Mouse (Mus musculus): ENCODE measurements around the gene Nucb1. TPM values are rescaled to one million over a fixed set of nuclear protein-coding genes. Genes with fewer than 3 reads are reported as not detected.

Gene Nucb1
- polyA plus RNA-seq (2015; fragmentation: Nextera tagmentation; extraction: Ambion mirVana) = 116 and 121 TPM in 2 replicates

GRCm38 (mm10) chr7:45509912-45510787, at the start of gene Nucb1:
Nucb1 (minus strand) TSS chr7:45510406.
- no peaks in the 10 kb centered on the region for H3K27me3 ChIP-seq
- ATAC-seq (ENCODE audit: low read depth) = peak; percentile 87
- peaks cover 19% of the 10 kb centered on the region for H3K4me1 ChIP-seq (replicated peaks)
- H3K4me3 ChIP-seq = peak within 1 kb of the TSS; percentile 78
- H3K4me2 ChIP-seq = peak within 1 kb of the TSS; percentile 93
- peaks cover 24% of the 10 kb centered on the region for H3K36me3 ChIP-seq
- H3K27ac ChIP-seq (replicated peaks) = peak within 1 kb of the TSS; percentile 82
- H3K9me3 ChIP-seq = no peaks in the 10 kb centered on the region
- under 1% methylated on average over 44 of the region's 44 CpGs for WGBS
- H3K9ac ChIP-seq = peak within 1 kb of the TSS; percentile 92

- Histone ChIP-seq H3K27ac (replicated peaks) (no peak overlapping the region), H3K4me3 (no peak overlapping the region)
Measured at GRCm38 (mm10) chr7:45558907-45559306, 48.7 kb upstream of the Nucb1 start.

GRCm38 (mm10) chr7:45555787-45556186, 45.6 kb upstream of the Nucb1 start:
- ATAC-seq (ENCODE audit: low read depth) = peak; percentile 63; the same call in 1 of the 2 replicates
- Histone ChIP-seq H3K4me2 (no peak overlapping the region), H3K36me3 (no peaks in the 10 kb centered on the region), H3K4me1 (replicated peaks) (no peaks in the 10 kb centered on the region), H3K9ac (no peak overlapping the region), H3K4me3 (no peak overlapping the region), H3K27ac (replicated peaks) (no peak overlapping the region), H3K9me3 (no peaks in the 10 kb centered on the region), H3K27me3 (peaks cover under 1% of the 10 kb centered on the region; the same call in 1 of the 2 replicates)
- WGBS = 28% methylated on average over 8 of the region's 8 CpGs

More at GRCm38 (mm10) chr7:45558907-45559306, 48.7 kb upstream of the Nucb1 start:
- Histone ChIP-seq H3K4me2 (no peak overlapping the region), H3K27me3 (peaks cover 4% of the 10 kb centered on the region), H3K36me3 (no peaks in the 10 kb centered on the region), H3K4me1 (replicated peaks) (0 out of 2 replicates have a peak, but pooled peaks cover 5% of the 10 kb centered on the region), H3K9ac (no peak overlapping the region), H3K9me3 (no peaks in the 10 kb centered on the region)
- 64% methylated on average over 6 of the region's 6 CpGs for WGBS
- ATAC-seq (ENCODE audit: low read depth) = no peak

GRCm38 (mm10) chr7:45554744-45555143, 44.5 kb upstream of the Nucb1 start, which contains the start of gene Hsd17b14:
Hsd17b14 (plus strand) TSS chr7:45554893.
- Histone ChIP-seq H3K27me3 (no peaks in the 10 kb centered on the region), H3K36me3 (no peaks in the 10 kb centered on the region), H3K27ac (replicated peaks) (no peak within 1 kb of the TSS), H3K4me1 (replicated peaks) (no peaks in the 10 kb centered on the region), H3K9ac (no peak within 1 kb of the TSS), H3K4me3 (no peak within 1 kb of the TSS), H3K9me3 (no peaks in the 10 kb centered on the region), H3K4me2 (no peak within 1 kb of the TSS)
- no peak for ATAC-seq (ENCODE audit: low read depth)
- 53% methylated on average over 8 of the region's 8 CpGs for WGBS

GRCm38 (mm10) chr7:45553990-45554389, 43.8 kb upstream of the Nucb1 start:
- Histone ChIP-seq H3K4me2 (no peak overlapping the region), H3K4me3 (no peak overlapping the region)
- ATAC-seq (ENCODE audit: low read depth) = no peak

GRCm38 (mm10) chr7:45553519-45553918, 43.3 kb upstream of the Nucb1 start:
- ATAC-seq (ENCODE audit: low read depth) = no peak
- H3K9me3 ChIP-seq = no peaks in the 10 kb centered on the region
- no peaks in the 10 kb centered on the region for H3K36me3 ChIP-seq
- no peak overlapping the region for H3K4me2 ChIP-seq
- H3K9ac ChIP-seq = no peak overlapping the region
- no peak overlapping the region for H3K27ac ChIP-seq (replicated peaks)
- H3K27me3 ChIP-seq = no peaks in the 10 kb centered on the region
- no peak overlapping the region for H3K4me3 ChIP-seq
- WGBS = 68% methylated on average over 8 of the region's 8 CpGs
- no peaks in the 10 kb centered on the region for H3K4me1 ChIP-seq (replicated peaks)

More at GRCm38 (mm10) chr7:45553990-45554389, 43.8 kb upstream of the Nucb1 start:
- H3K27me3 ChIP-seq = no peaks in the 10 kb centered on the region
- H3K9me3 ChIP-seq = no peaks in the 10 kb centered on the region
- H3K4me1 ChIP-seq (replicated peaks) = no peaks in the 10 kb centered on the region
- no peak overlapping the region for H3K27ac ChIP-seq (replicated peaks)
- no peaks in the 10 kb centered on the region for H3K36me3 ChIP-seq
- WGBS = 96% methylated on average over 2 of the region's 2 CpGs
- no peak overlapping the region for H3K9ac ChIP-seq

- H3K27me3 ChIP-seq = no peaks in the 10 kb centered on the region
- WGBS = 87% methylated on average over 8 of the region's 8 CpGs
- H3K9me3 ChIP-seq = no peaks in the 10 kb centered on the region
- H3K36me3 ChIP-seq = no peaks in the 10 kb centered on the region
- no peak for ATAC-seq (ENCODE audit: low read depth)
- H3K4me1 ChIP-seq (replicated peaks) = no peaks in the 10 kb centered on the region
- H3K4me3 ChIP-seq = no peak overlapping the region
- H3K9ac ChIP-seq = no peak overlapping the region
- H3K4me2 ChIP-seq = no peak overlapping the region
- no peak overlapping the region for H3K27ac ChIP-seq (replicated peaks)
Measured at GRCm38 (mm10) chr7:45551512-45551883, 41.3 kb upstream of the Nucb1 start.

GRCm38 (mm10) chr7:45550821-45551511, 40.8 kb upstream of the Nucb1 start:
- Histone ChIP-seq H3K4me3 (no peak overlapping the region), H3K27me3 (no peaks in the 10 kb centered on the region)

GRCm38 (mm10) chr7:45549641-45550436, 39.6 kb upstream of the Nucb1 start:
- H3K4me1 ChIP-seq (replicated peaks) = no peaks in the 10 kb centered on the region
- no peak overlapping the region for H3K27ac ChIP-seq (replicated peaks)
- 88% methylated on average over 16 of the region's 16 CpGs for WGBS
- no peak overlapping the region for H3K4me2 ChIP-seq
- H3K9ac ChIP-seq = no peak overlapping the region
- H3K4me3 ChIP-seq = no peak overlapping the region
- H3K9me3 ChIP-seq = no peaks in the 10 kb centered on the region
- H3K36me3 ChIP-seq = no peaks in the 10 kb centered on the region
- ATAC-seq (ENCODE audit: low read depth) = no peak
- H3K27me3 ChIP-seq = no peaks in the 10 kb centered on the region

More at GRCm38 (mm10) chr7:45550821-45551511, 40.8 kb upstream of the Nucb1 start:
- no peak for ATAC-seq (ENCODE audit: low read depth)
- H3K9ac ChIP-seq = no peak overlapping the region
- WGBS = 82% methylated on average over 11 of the region's 11 CpGs
- H3K4me2 ChIP-seq = no peak overlapping the region
- no peaks in the 10 kb centered on the region for H3K4me1 ChIP-seq (replicated peaks)
- no peaks in the 10 kb centered on the region for H3K9me3 ChIP-seq
- H3K36me3 ChIP-seq = no peaks in the 10 kb centered on the region
- no peak overlapping the region for H3K27ac ChIP-seq (replicated peaks)

- Histone ChIP-seq H3K4me1 (replicated peaks) (no peaks in the 10 kb centered on the region), H3K4me2 (no peak overlapping the region), H3K9ac (no peak overlapping the region), H3K27ac (replicated peaks) (no peak overlapping the region), H3K4me3 (no peak overlapping the region), H3K36me3 (no peaks in the 10 kb centered on the region), H3K9me3 (no peaks in the 10 kb centered on the region), H3K27me3 (no peaks in the 10 kb centered on the region)
- no peak for ATAC-seq (ENCODE audit: low read depth)
- WGBS = 94% methylated on average over 1 of the region's 1 CpGs
Measured at GRCm38 (mm10) chr7:45544525-45544924, 34.3 kb upstream of the Nucb1 start.

- H3K4me2 ChIP-seq = no peak overlapping the region
- H3K27ac ChIP-seq (replicated peaks) = no peak overlapping the region
- H3K27me3 ChIP-seq = no peaks in the 10 kb centered on the region
- H3K36me3 ChIP-seq = no peaks in the 10 kb centered on the region
- H3K9me3 ChIP-seq = no peaks in the 10 kb centered on the region
- WGBS = 70% methylated on average over 2 of the region's 2 CpGs
- ATAC-seq (ENCODE audit: low read depth) = no peak
- H3K4me3 ChIP-seq = no peak overlapping the region
- H3K4me1 ChIP-seq (replicated peaks) = peaks cover 6% of the 10 kb centered on the region; the same call in 1 of the 2 replicates
- no peak overlapping the region for H3K9ac ChIP-seq
Measured at GRCm38 (mm10) chr7:45540213-45540612, 30.0 kb upstream of the Nucb1 start.

Measured in neural tube, embryonic 13.5 days (tissue).